Mouse (Mus musculus): ENCODE measurements around the gene Pkd1l2. TPM values are rescaled to one million over a fixed set of nuclear protein-coding genes. Genes with fewer than 3 reads are reported as not detected.

Gene Pkd1l2
- polyA plus RNA-seq, 1 experiment from 2014 or later, result not detected

GRCm38 (mm10) chr8:117116534-117116933 lies 34.3 kb upstream of the Pkd1l2 start:
- Histone ChIP-seq H3K27ac (ENCODE audit: low read depth) (no peak overlapping the region), H3K4me2 (no peak overlapping the region)
- WGBS, result 57% methylated on average over 7 of the region's 7 CpGs

GRCm38 (mm10) chr8:117115676-117116446 lies 33.6 kb upstream of the Pkd1l2 start:
- Histone ChIP-seq H3K4me2 (peak overlapping the region; percentile 43), H3K27me3 (ENCODE audit: insufficient read depth, low read length) (no peaks in the 10 kb centered on the region), H3K4me3 (ENCODE audit: low read depth, low read length) (no peak overlapping the region), H3K9me3 (ENCODE audit: low read depth, low read length) (no peaks in the 10 kb centered on the region), H3K4me1 (ENCODE audit: insufficient read depth) (no peaks in the 10 kb centered on the region; the same call in 1 of the 2 replicates), H3K27ac (ENCODE audit: low read depth) (0 out of 2 replicates have a peak overlapping the region, but pooled peaks have one; percentile 30), H3K36me3 (ENCODE audit: insufficient read depth) (no peaks in the 10 kb centered on the region), H3K9ac (no peak overlapping the region)
- 9% methylated on average over 13 of the region's 13 CpGs for WGBS
- TF ChIP-seq CTCF (IDR thresholded peaks at IDR 0.05; ENCODE audit: low read depth), result peak; percentile 26; the same call in 1 of the 2 replicates
- ATAC-seq (ENCODE audit: insufficient read depth) (peak; percentile 48), DNase-seq (peak; percentile 46)

More at GRCm38 (mm10) chr8:117116534-117116933, 34.3 kb upstream of the Pkd1l2 start:
- H3K4me1 ChIP-seq (ENCODE audit: insufficient read depth), result no peaks in the 10 kb centered on the region; the same call in 1 of the 2 replicates
- no peaks in the 10 kb centered on the region for H3K27me3 ChIP-seq (ENCODE audit: insufficient read depth, low read length)
- H3K9ac ChIP-seq, result no peak overlapping the region
- no peak for TF ChIP-seq CTCF (IDR thresholded peaks at IDR 0.05; ENCODE audit: low read depth)
- ATAC-seq (ENCODE audit: insufficient read depth), result no peak
- H3K36me3 ChIP-seq (ENCODE audit: insufficient read depth), result no peaks in the 10 kb centered on the region
- H3K9me3 ChIP-seq (ENCODE audit: low read depth, low read length), result no peaks in the 10 kb centered on the region
- DNase-seq, result no peak
- H3K4me3 ChIP-seq (ENCODE audit: low read depth, low read length), result no peak overlapping the region

DNA sequence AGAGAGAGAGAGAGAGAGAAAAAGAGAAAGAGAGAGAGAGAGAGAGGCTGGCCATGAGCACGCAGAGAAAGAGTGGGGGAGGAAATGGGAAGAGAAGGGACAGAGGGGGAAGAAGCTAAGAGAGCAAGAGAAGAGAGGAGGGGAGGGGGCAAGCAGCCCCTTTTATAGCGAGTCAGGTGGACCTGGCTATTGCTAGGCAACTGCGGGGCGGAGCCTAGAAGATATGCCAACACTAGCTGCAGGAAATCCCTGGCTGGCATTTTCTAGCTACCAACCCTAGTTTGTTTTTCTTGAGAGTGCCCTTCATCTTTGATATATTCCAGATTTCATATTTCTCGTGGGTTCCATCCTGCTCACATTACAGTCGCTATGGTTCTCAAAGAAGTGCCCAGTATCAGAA lies 32.8 kb upstream of the Pkd1l2 start:
- Histone ChIP-seq H3K27me3 (ENCODE audit: insufficient read depth, low read length) (no peaks in the 10 kb centered on the region), H3K4me2 (peak overlapping the region; percentile 43), H3K9me3 (ENCODE audit: low read depth, low read length) (no peaks in the 10 kb centered on the region), H3K4me3 (ENCODE audit: low read depth, low read length) (no peak overlapping the region), H3K4me1 (ENCODE audit: insufficient read depth) (no peaks in the 10 kb centered on the region; the same call in 1 of the 2 replicates), H3K9ac (no peak overlapping the region), H3K27ac (ENCODE audit: low read depth) (no peak overlapping the region), H3K36me3 (ENCODE audit: insufficient read depth) (no peaks in the 10 kb centered on the region)
- no peak for TF ChIP-seq CTCF (IDR thresholded peaks at IDR 0.05; ENCODE audit: low read depth)
- DNase-seq (peak; percentile 38), ATAC-seq (ENCODE audit: insufficient read depth) (no peak)
- 38% methylated on average over 6 of the region's 6 CpGs for WGBS

GRCm38 (mm10) chr8:117112261-117112660 lies 30.0 kb upstream of the Pkd1l2 start:
- Histone ChIP-seq H3K9me3 (ENCODE audit: low read depth, low read length) (no peaks in the 10 kb centered on the region), H3K4me3 (ENCODE audit: low read depth, low read length) (no peak overlapping the region), H3K27ac (ENCODE audit: low read depth) (no peak overlapping the region), H3K4me2 (no peak overlapping the region), H3K36me3 (ENCODE audit: insufficient read depth) (no peaks in the 10 kb centered on the region), H3K27me3 (ENCODE audit: insufficient read depth, low read length) (no peaks in the 10 kb centered on the region), H3K4me1 (ENCODE audit: insufficient read depth) (no peaks in the 10 kb centered on the region), H3K9ac (no peak overlapping the region)
- DNase-seq (no peak), ATAC-seq (ENCODE audit: insufficient read depth) (0 out of 2 replicates have a peak, but pooled peaks have one; percentile 13)
- TF ChIP-seq CTCF (IDR thresholded peaks at IDR 0.05; ENCODE audit: low read depth), result no peak
- WGBS, result 53% methylated on average over 8 of the region's 8 CpGs

DNA sequence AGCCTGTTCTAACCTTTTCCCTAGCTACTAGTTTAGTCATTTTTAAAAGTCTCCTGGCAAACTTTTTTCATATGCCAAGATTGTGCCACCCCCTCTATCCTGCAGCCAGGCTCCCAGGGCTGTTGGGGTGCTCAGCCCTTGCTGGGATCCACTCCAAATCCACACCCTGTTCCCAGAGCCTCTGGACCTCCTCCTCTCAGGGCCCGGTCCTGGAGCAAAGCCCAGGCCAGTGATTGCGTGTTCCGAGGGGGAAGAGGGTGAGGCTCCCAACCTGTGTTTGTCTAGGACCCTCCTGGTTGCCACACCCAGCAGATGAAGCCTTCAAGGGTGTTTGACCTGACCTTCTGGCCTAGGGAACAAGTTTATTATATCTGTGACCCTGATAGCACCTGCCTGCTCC lies 29.4 kb upstream of the Pkd1l2 start:
- Histone ChIP-seq H3K27ac (ENCODE audit: low read depth) (no peak overlapping the region), H3K9ac (no peak overlapping the region), H3K4me2 (no peak overlapping the region), H3K9me3 (ENCODE audit: low read depth, low read length) (no peaks in the 10 kb centered on the region), H3K27me3 (ENCODE audit: insufficient read depth, low read length) (no peaks in the 10 kb centered on the region), H3K36me3 (ENCODE audit: insufficient read depth) (no peaks in the 10 kb centered on the region), H3K4me3 (ENCODE audit: low read depth, low read length) (no peak overlapping the region), H3K4me1 (ENCODE audit: insufficient read depth) (no peaks in the 10 kb centered on the region)
- no peak for ATAC-seq (ENCODE audit: insufficient read depth)
- no peak for TF ChIP-seq CTCF (IDR thresholded peaks at IDR 0.05; ENCODE audit: low read depth)
- 59% methylated on average over 3 of the region's 3 CpGs for WGBS
- no peak for DNase-seq

GRCm38 (mm10) chr8:117109801-117110390 lies 27.6 kb upstream of the Pkd1l2 start:
- peak; percentile 79 for DNase-seq
- ATAC-seq (ENCODE audit: insufficient read depth), result no peak
- Histone ChIP-seq H3K9me3 (ENCODE audit: low read depth, low read length) (no peaks in the 10 kb centered on the region), H3K4me3 (ENCODE audit: low read depth, low read length) (no peak overlapping the region), H3K27me3 (ENCODE audit: insufficient read depth, low read length) (no peaks in the 10 kb centered on the region), H3K9ac (no peak overlapping the region), H3K27ac (ENCODE audit: low read depth) (no peak overlapping the region), H3K36me3 (ENCODE audit: insufficient read depth) (no peaks in the 10 kb centered on the region), H3K4me1 (ENCODE audit: insufficient read depth) (no peaks in the 10 kb centered on the region), H3K4me2 (no peak overlapping the region)
- peak; percentile 62 for TF ChIP-seq CTCF (IDR thresholded peaks at IDR 0.05; ENCODE audit: low read depth)
- 46% methylated on average over 16 of the region's 16 CpGs for WGBS

GRCm38 (mm10) chr8:117109018-117109711 lies 26.9 kb upstream of the Pkd1l2 start:
- H3K4me1 ChIP-seq (ENCODE audit: insufficient read depth), result no peaks in the 10 kb centered on the region
- no peaks in the 10 kb centered on the region for H3K9me3 ChIP-seq (ENCODE audit: low read depth, low read length)
- TF ChIP-seq CTCF (IDR thresholded peaks at IDR 0.05; ENCODE audit: low read depth), result peak; percentile 55
- DNase-seq (no peak), ATAC-seq (ENCODE audit: insufficient read depth) (no peak)
- 88% methylated on average over 19 of the region's 19 CpGs for WGBS
- no peaks in the 10 kb centered on the region for H3K27me3 ChIP-seq (ENCODE audit: insufficient read depth, low read length)
- no peak overlapping the region for H3K4me2 ChIP-seq
- no peak overlapping the region for H3K4me3 ChIP-seq (ENCODE audit: low read depth, low read length)
- H3K27ac ChIP-seq (ENCODE audit: low read depth), result no peak overlapping the region
- H3K9ac ChIP-seq, result no peak overlapping the region
- H3K36me3 ChIP-seq (ENCODE audit: insufficient read depth), result no peaks in the 10 kb centered on the region

All from lung, embryonic 14.5 days (tissue).